Mouse (Mus musculus) adrenal gland, adult 8-10 months (tissue): Measurements from ENCODE around the gene Slc16a7. TPM values are rescaled to one million over a fixed set of nuclear protein-coding genes. Genes with fewer than 3 reads are reported as not detected.

Experiments used
- DNase-seq: peaks from one replicate; pipeline ENCODE4 v3.0.0; 2022
- total RNA-seq, 4 experiments: library from RNA; stranded (reverse); gene quantifications; 2 replicates each; pipeline ENCODE4 v1.2.4; 2022

The Slc16a7 gene
- 10 to 100 TPM in 2 of 4 experiments, 1 to 10 TPM in 2; 7.6 to 16.0 (median 10.2) TPM for total RNA-seq

DNA sequence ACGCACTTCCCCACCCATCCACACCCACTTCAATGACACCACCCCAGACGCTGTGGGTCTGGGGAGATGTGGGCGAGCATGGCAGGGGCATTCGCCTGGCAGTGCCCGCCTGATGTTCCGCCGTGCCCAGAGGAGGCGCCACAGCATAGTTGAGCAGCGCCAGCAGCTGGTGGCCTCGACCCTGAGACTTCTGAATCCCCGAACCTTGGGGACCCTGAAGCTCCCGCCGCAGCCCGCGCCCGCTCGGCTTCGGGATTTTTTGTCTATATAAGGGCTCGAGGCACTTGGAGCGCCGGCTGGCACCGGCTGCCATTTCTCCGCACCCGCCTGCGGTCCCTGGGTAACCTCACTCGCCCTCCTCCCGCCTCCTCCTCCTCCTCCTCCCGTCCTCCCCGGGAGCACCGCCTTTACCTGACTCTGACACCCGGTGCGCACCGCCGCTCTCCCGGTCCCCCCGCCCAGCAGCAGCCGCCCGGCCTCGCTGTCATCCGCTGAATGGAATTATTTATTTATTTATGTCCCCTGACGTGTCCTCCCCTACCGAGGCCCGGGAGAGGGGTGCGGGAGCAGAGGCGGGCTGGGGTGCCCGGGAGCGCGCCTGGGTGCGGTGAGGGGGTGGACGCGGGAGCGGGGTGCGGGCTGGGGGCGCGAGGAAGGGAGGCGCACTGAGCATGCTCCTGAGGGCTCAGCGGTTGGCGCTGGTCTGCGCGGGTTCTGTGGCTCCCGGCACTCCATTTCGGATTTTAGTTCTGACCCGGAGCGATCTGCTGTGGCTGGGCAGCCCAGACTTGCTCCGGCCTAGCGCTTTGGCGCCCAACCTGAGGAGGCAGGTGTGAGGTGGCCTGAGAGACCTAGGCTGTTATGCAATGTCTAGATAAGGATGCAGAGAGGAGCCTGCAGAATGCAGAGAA lies at the start of gene Slc16a7:
Gene Slc16a7, minus strand, starts transcription at position 590 of the 911 bp plus-strand sequence.
- peak; percentile 45 for DNase-seq

DNA sequence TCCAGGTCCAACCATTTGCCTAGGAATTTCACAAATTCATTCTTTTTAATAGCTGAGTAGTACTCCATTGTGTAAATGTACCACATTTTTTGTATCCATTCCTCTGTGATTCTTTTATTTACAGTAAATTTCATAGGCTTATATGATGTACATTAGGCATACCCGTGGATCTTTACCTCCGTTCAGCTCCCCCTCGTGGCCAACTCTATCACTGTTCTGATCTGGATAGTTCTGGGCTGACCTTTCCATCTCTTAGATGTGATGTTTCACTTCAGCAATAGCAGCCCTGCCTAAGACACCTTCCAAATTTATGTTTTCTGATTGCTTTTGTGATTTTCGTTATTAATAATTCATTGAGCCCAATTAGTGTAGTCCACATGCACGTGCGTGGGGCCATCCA lies 29.5 kb upstream of the Slc16a7 start:
- DNase-seq = no peak

DNA sequence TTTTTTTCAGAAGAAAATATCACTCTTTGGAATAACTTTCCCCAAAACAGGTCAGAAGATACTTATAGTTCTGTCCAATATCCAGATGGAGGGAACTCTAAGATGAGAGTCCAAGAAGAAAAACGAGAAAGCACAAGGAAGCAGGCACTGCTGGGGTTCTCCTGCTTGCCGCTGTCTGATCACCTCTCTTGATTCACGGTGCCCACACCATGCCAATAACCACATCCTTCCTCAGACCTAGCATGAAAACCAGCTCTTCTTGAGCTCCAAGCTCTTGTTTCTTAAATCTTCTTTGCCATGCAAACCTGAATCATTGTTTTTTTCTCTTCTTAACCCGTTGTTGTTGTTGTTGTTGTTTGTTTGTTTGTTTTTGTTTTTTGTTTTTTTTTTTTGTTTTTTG lies 10.5 kb upstream of the Slc16a7 start:
- DNase-seq = no peak

DNA sequence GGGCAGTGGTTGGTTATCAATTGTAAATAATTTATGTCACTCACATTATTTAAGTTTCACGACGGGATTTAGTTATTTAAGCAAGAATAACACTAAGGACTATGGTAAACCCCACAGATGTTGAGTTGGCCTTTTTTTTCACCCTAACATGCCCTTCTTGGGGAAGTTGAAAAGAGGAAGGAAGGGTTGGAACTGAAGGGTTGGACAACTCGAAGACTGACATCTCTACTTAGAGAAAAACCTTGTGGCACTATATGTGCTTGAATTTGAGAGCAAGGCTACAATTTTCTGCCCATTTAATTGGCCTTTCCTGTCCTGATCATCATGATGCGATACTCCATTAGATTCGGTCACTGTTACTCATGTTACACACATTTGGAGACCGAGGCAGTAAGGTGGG lies 746 bp upstream of the Slc16a7 start:
- no peak for DNase-seq

DNA sequence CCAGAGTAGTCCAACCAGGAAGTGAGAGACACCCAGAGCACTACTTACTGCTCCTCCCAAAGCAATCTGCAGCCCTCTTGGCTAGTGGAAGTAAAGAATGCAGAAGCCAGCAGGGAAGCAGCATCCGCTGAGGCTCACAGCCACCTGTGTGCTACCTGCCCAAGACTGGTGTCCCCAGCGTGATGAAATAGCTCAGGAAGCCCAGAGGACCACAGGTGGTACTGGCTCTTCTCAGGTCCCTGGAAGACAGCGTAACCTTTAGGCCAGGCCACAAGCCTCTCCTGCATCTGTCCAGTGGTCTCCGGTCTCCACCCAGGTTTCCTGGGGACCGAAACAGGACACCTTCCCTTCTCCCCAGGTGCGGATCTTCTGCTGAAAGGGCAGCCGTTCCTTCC lies 787 bp downstream of the Slc16a7 start:
- DNase-seq = no peak

GRCm38 (mm10) chr10:125387782-125388415 lies 1.4 kb downstream of the Slc16a7 start:
- DNase-seq = no peak

DNA sequence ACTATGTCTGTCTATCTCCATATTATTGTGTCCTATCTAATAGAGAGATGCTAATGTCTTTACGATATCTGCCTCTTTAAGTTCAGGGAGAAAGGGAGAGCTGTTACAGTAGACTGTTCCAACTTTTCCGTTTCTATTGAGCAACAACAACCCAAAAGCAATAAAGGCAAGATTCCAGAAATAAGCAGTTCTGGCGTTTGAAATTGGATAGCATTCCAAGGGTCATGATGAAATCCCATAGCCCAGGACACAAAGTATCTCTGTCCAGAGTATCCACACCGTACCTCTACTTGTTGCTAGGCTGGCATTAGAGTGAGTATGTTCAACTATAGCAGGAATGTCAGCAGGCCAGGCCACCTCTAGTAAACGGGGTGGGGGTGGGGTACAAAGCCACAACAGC lies 13.7 kb downstream of the Slc16a7 start:
- no peak for DNase-seq

- no peak for DNase-seq
These were observed 16.6 kb downstream of the Slc16a7 start for GRCm38 (mm10) chr10:125372666-125373065.

- no peak for DNase-seq
These were observed 17.8 kb downstream of the Slc16a7 start for GRCm38 (mm10) chr10:125371451-125371850.

DNA sequence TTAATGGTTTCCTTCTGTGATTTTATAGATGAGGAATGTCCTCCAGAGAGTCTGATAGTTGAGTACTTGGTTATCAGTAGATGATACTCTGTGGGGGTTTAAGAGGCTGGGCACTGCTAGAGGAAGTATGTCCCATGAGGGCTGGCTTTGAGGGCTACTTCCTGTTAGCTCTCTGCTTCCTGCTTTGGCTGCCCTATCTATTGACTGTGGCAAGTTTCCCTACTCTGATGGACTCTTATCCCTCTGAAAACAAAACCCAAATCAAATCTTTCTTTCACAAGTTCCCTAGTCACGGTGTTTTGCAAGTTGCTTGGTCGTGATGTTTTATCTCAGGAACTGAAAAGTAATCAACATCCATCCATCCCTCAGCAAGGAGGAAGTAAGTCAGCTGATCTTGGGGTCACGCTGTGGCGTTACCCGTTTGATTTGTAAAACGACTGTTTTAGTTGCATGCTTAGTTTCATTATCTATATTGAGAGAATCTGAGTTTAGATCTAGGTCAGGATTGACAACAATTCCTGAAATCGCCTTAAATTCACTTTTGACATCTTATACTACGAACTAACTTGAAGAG lies 19.1 kb downstream of the Slc16a7 start:
- no peak for DNase-seq

GRCm38 (mm10) chr10:125358479-125358878 lies 30.8 kb downstream of the Slc16a7 start:
- no peak for DNase-seq

- DNase-seq = no peak
These were observed 36.5 kb downstream of the Slc16a7 start for GRCm38 (mm10) chr10:125352805-125353204.

DNA sequence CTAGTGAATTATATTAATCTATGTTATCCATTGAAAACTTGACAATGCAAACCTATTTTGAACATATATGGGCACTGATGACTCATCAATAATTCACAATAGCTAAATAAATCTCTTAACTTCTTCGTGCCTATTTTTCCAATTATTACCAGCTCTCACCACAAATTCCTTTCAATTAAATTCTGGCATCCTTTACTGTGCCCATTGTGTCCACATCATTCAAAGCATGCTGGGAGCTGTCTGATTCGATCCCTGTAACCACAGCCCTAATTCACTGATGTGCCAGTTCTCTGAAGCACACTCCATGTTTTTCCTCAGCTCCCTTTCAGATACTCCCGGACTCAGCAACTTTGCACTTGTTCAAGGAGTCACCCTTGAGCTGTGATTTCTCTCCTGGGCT lies 41.1 kb downstream of the Slc16a7 start:
- no peak for DNase-seq

GRCm38 (mm10) chr10:125347149-125347548 lies 42.1 kb downstream of the Slc16a7 start:
- no peak for DNase-seq

GRCm38 (mm10) chr10:125346364-125346763 lies 42.9 kb downstream of the Slc16a7 start:
- DNase-seq = no peak

- DNase-seq = no peak
These were observed 43.7 kb downstream of the Slc16a7 start for GRCm38 (mm10) chr10:125345583-125345982.

DNA sequence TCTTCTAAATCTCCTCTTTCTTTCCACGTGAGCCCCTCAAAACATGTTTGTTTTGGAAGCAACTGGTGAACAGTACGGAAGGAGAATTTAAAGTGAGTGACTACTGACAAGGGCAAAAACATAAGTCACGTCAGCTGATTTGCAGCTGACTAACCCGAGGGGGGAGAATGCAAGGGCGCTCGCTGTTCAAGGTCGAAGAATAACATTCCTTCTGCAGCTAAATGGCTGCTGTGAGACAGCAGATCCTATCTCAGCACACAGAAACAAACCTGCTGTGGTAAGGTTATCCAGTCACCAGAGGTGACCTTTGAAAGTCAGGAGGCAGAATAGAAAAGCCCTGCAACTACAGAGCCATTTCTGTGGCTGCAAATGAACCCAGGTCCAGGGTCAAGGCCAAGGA lies 47.1 kb downstream of the Slc16a7 start:
- peak; percentile 73 for DNase-seq

DNA sequence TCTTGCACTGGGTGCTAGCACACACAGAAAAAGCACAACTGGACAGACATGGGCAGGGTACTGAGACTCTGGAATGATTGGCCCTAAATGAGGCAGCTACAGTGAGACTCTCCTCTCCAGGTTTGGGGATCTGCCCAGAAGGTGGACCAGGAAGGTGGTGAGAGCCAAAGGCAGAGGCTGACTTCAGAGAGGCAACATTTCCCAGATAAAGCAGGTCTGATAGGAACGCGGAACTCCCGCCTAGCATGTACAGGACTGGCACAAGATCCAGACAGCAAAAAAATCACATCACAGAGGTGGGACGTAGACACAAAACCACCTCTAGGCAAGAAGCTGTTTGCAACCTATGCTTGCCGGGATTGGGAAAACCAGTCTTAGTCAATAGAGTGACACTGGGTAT lies 55.5 kb downstream of the Slc16a7 start:
- no peak for DNase-seq

DNA sequence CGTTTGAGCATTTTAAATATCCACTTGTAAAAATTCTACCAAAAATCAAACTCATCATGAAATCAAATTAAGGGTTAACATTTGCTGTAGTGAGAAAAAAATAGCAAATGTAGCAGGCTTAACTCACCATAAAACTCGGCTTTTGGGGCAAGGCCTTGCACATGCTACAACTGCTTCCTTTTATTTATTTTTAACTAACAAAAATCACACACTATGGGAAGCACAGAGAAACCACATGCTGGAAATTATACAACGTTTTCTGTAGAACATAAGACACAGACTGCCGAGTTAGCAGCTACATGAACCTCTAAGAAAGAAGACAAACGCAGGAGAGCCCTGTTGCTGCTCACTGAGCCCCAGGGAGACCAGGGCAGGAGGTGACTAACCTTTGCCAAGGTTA lies 57.9 kb downstream of the Slc16a7 start:
- no peak for DNase-seq

- no peak for DNase-seq
These were observed 60.8 kb downstream of the Slc16a7 start for GRCm38 (mm10) chr10:125328331-125329063.

DNA sequence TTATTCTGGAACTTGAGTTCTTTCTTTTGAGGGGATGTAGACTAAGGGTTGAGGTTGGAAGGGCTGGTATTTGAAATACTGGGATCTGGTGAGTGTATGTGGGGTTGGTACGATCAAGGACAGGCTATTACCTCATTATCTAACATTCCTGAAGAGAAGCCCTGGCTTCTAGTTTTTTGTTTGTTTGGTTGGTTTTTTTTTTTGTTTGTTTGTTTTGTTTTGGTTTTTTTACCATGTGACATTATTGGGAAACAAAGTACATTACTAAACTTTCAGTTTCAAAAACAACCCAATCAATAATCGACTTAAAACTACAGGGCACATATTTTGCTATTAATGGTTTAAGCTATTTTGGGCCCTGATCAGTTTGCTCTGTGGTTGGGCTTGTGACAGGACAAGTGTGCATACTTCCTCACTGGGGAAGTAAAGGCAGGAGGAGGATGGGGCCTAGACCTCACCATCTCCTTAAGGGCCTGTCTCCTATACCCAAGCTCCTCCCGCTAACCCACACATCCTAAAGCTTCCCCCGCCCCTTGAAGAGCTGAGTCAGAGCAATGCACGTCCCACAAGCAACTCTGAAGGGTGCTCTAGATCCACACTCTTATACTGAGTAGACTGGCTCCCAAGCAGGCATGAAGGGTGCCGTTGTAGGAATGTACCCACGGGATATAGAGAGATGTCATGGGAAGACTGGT lies 64.2 kb downstream of the Slc16a7 start:
- DNase-seq = no peak

- no peak for DNase-seq
These were observed 65.0 kb downstream of the Slc16a7 start for GRCm38 (mm10) chr10:125324149-125324834.
